Mouse (Mus musculus): Measurements from ENCODE around the gene Tspyl4. TPM values are rescaled to one million over a fixed set of nuclear protein-coding genes. Genes with fewer than 3 reads are reported as not detected.
"Not testable (repeated sequence)": the region's sequence is repeated elsewhere in the genome, so short reads cannot be mapped to it uniquely, and the experiment has no call there.

The Tspyl4 gene
- polyA plus RNA-seq (2014; fragmentation: Nextera tagmentation; extraction: Ambion mirVana) = 15.7 and 16.5 TPM in 2 replicates

DNA sequence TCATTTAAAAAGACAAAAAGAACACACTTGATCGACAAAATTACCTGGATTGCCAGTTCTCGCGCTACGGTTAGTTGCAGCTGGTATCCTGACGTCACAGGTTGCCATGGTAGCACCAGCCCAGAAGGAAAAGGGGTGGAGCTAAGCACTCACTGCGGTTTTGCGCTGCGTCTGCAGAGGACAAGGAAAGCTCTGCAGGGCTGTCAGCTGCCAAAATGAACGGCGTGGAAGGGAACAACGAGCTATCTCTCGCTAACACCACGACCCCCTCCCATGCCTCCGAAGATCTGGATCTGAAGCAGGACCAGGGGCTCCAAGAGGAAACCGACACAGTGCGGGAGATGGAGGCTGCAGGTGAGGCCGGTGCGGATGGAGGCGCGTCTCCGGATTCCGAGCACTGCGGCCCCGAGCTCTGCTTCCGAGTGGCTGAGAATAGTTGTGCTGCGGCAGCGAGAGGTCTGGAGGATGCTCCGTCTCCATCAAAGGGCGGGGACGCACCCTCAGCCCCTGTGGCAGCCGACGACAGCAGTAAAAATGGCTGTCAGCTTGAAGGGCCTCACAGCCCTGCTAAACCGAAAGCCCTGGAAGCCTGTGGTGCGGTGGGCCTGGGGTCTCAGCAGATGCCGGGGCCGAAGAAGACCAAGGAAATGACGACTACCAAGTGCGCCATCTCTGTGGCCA lies at the start of gene Tspyl4:
Gene Tspyl4 (plus strand): TSS at position 144 of the 681 bp plus-strand sequence.
- H3K4me2 ChIP-seq (ENCODE audit: low read depth, low read length) = peak within 1 kb of the TSS; percentile 82
- peak within 1 kb of the TSS; percentile 62 for H3K4me3 ChIP-seq (ENCODE audit: low read depth, low read length)
- H3K36me3 ChIP-seq (replicated peaks; ENCODE audit: control insufficient read depth, insufficient read depth, low read depth, low read length) = no peaks in the 10 kb centered on the region
- no peaks in the 10 kb centered on the region for H3K4me1 ChIP-seq (ENCODE audit: control insufficient read depth, insufficient read depth, low read length)
- WGBS = under 1% methylated on average over 38 of the region's 38 CpGs
- H3K9ac ChIP-seq (replicated peaks; ENCODE audit: low read length) = peak within 1 kb of the TSS; percentile 54
- ATAC-seq (replicated peaks; ENCODE audit: insufficient number of reproducible peaks, low FRiP score, low TSS enrichment, low read depth) (peak; percentile 95), DNase-seq (ENCODE audit: low spot score) (peak; percentile 97)
- no peaks in the 10 kb centered on the region for H3K9me3 ChIP-seq (replicated peaks; ENCODE audit: control insufficient read depth, low read length)
- no peaks in the 10 kb centered on the region for H3K27me3 ChIP-seq (ENCODE audit: control insufficient read depth, insufficient read depth, low read length)
- H3K27ac ChIP-seq (replicated peaks; ENCODE audit: low read depth, low read length) = peak within 1 kb of the TSS; percentile 60

DNA sequence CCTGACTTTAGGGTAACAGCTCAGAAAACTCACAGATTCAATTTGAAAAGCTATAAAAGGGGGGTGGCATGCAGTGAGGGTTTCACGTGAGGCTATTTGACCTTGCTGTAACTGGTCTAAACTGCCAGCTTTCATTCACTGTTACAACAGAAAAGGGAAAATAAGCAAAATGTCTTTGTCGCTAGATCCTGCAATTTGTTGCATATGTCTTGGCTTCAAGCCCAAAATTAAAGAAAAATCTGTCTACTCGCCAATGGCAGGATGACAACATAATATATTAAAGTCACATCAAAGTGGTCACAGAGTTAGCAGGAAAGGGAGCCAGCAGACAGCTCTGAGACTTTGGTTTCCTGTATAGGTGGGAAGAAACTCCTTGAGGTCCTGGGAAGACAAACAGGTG lies 49.5 kb upstream of the Tspyl4 start:
- WGBS = 55% methylated on average over 3 of the region's 3 CpGs
- Histone ChIP-seq H3K27me3 (ENCODE audit: control insufficient read depth, insufficient read depth, low read length) (no peaks in the 10 kb centered on the region), H3K4me1 (ENCODE audit: control insufficient read depth, insufficient read depth, low read length) (no peaks in the 10 kb centered on the region), H3K4me3 (ENCODE audit: low read depth, low read length) (no peak overlapping the region), H3K4me2 (ENCODE audit: low read depth, low read length) (no peak overlapping the region), H3K9me3 (replicated peaks; ENCODE audit: control insufficient read depth, low read length) (no peaks in the 10 kb centered on the region), H3K36me3 (replicated peaks; ENCODE audit: control insufficient read depth, insufficient read depth, low read depth, low read length) (no peaks in the 10 kb centered on the region), H3K27ac (replicated peaks; ENCODE audit: low read depth, low read length) (no peak overlapping the region), H3K9ac (replicated peaks; ENCODE audit: low read length) (no peak overlapping the region)
- ATAC-seq (replicated peaks; ENCODE audit: insufficient number of reproducible peaks, low FRiP score, low TSS enrichment, low read depth) (no peak), DNase-seq (ENCODE audit: low spot score) (no peak)

DNA sequence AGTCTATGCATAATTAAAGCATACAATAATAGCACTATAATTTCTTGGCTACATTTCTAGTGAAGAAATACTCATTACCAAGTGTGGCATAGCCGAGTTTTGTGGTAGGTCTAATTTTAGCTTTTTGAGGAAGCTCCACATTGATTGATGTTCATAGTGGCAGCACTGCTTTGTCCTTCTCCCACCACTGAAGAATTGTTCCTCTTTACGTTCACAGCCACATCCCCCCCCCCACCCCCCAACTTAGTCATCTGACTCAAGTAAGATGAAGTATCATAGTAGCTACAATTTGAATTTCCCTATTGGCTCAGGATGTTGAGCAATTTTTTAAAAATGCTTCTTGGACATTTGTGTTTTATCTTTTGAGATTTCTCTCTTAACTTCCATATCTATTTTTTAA lies 47.6 kb upstream of the Tspyl4 start:
- 59% methylated on average over 2 of the region's 2 CpGs for WGBS

DNA sequence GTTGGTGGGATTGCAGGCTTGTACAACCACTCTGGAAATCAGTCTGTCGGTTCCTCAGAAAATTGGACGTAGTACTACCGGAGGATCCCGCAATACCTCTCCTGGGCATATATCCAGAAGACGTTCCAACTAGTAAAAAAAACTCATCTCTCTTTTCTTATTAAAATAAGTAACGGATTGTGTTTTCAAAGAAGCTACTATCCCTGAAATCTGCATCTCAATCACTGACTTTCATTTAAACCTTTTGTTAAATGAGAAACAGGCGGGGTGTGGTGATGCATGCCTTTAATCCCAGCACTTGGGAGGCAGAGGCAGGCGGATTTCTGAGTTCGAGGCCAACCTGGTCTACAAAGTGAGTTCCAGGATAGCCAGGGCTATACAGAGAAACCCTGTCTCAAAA lies 44.4 kb upstream of the Tspyl4 start:
- H3K9ac ChIP-seq (replicated peaks; ENCODE audit: low read length); ATAC-seq (replicated peaks; ENCODE audit: insufficient number of reproducible peaks, low FRiP score, low TSS enrichment, low read depth); H3K27me3 ChIP-seq (ENCODE audit: control insufficient read depth, insufficient read depth, low read length); DNase-seq (ENCODE audit: low spot score); H3K4me1 ChIP-seq (ENCODE audit: control insufficient read depth, insufficient read depth, low read length); H3K4me2 ChIP-seq (ENCODE audit: low read depth, low read length); H3K9me3 ChIP-seq (replicated peaks; ENCODE audit: control insufficient read depth, low read length); H3K36me3 ChIP-seq (replicated peaks; ENCODE audit: control insufficient read depth, insufficient read depth, low read depth, low read length); H3K4me3 ChIP-seq (ENCODE audit: low read depth, low read length); H3K27ac ChIP-seq (replicated peaks; ENCODE audit: low read depth, low read length): not testable (repeated sequence)
- WGBS = 93% methylated on average over 9 of the region's 9 CpGs

More for the DNA sequence above, 47.6 kb upstream of the Tspyl4 start:
- Histone ChIP-seq H3K4me2 (ENCODE audit: low read depth, low read length) (no peak overlapping the region), H3K9me3 (replicated peaks; ENCODE audit: control insufficient read depth, low read length) (no peaks in the 10 kb centered on the region), H3K36me3 (replicated peaks; ENCODE audit: control insufficient read depth, insufficient read depth, low read depth, low read length) (no peaks in the 10 kb centered on the region), H3K9ac (replicated peaks; ENCODE audit: low read length) (no peak overlapping the region), H3K27me3 (ENCODE audit: control insufficient read depth, insufficient read depth, low read length) (no peaks in the 10 kb centered on the region), H3K4me1 (ENCODE audit: control insufficient read depth, insufficient read depth, low read length) (no peaks in the 10 kb centered on the region), H3K27ac (replicated peaks; ENCODE audit: low read depth, low read length) (no peak overlapping the region), H3K4me3 (ENCODE audit: low read depth, low read length) (no peak overlapping the region)
- ATAC-seq (replicated peaks; ENCODE audit: insufficient number of reproducible peaks, low FRiP score, low TSS enrichment, low read depth) (no peak), DNase-seq (ENCODE audit: low spot score) (no peak)

DNA sequence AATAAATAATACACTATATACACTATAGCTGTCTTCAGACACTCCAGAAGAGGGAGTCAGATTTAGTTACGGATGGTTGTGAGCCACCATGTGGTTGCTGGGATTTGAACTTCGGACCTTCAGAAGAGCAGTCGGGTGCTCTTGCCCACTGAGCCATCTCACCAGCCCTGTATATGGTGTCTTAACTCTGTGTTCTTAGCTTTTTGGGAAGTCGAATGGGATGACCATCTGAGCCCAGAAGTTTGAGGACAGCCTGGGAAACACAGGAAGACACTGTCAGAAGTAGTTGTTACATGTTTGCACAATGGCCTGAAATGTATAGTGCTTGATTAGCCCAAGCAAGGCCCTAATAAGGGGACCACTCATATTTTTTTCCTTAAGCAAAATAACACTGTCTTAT lies 32.1 kb upstream of the Tspyl4 start:
- H3K4me2 ChIP-seq (ENCODE audit: low read depth, low read length) = no peak overlapping the region
- no peaks in the 10 kb centered on the region for H3K27me3 ChIP-seq (ENCODE audit: control insufficient read depth, insufficient read depth, low read length)
- H3K9ac ChIP-seq (replicated peaks; ENCODE audit: low read length) = no peak overlapping the region
- ATAC-seq (replicated peaks; ENCODE audit: insufficient number of reproducible peaks, low FRiP score, low TSS enrichment, low read depth) = no peak
- no peak overlapping the region for H3K27ac ChIP-seq (replicated peaks; ENCODE audit: low read depth, low read length)
- no peaks in the 10 kb centered on the region for H3K9me3 ChIP-seq (replicated peaks; ENCODE audit: control insufficient read depth, low read length)
- no peak for DNase-seq (ENCODE audit: low spot score)
- 82% methylated on average over 4 of the region's 4 CpGs for WGBS
- H3K4me1 ChIP-seq (ENCODE audit: control insufficient read depth, insufficient read depth, low read length) = no peaks in the 10 kb centered on the region
- H3K36me3 ChIP-seq (replicated peaks; ENCODE audit: control insufficient read depth, insufficient read depth, low read depth, low read length) = no peaks in the 10 kb centered on the region
- no peak overlapping the region for H3K4me3 ChIP-seq (ENCODE audit: low read depth, low read length)

DNA sequence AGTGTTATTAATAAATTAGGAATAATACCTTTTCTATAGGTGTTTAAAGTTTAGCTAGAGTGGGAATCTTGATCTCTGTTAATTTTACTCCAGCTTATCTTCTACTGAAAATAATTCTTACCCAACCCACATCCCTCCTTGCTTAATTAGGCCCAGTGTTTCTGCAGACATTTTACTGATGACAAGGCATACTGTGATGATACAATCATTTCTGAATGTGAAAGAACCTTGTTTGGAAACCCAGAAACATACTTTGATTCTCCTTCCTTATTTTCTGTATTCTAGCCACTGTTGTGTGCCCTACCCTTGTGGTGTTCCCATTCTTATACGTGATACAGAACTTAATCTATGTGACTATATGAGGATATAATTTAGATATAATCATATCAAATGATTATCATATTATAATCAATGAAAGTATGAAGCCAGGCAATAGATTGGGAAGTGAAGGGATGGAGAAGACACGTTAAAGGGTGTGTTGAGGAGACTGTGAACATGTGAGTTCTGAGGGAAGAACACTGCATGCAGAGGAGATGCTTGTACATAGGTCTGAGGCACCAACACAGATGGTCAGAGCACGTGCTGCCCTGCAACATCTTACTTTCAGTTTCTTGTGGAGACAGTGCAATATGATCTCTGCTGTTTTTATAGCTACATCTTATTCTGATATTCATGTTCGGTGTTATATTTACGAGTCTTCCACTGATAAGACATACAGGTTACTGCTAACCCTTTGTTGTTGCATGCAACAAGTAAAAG lies 29.8 kb upstream of the Tspyl4 start:
- H3K4me3 ChIP-seq (ENCODE audit: low read depth, low read length) = no peak overlapping the region
- no peak overlapping the region for H3K27ac ChIP-seq (replicated peaks; ENCODE audit: low read depth, low read length)
- H3K27me3 ChIP-seq (ENCODE audit: control insufficient read depth, insufficient read depth, low read length) = no peaks in the 10 kb centered on the region
- H3K4me1 ChIP-seq (ENCODE audit: control insufficient read depth, insufficient read depth, low read length) = no peaks in the 10 kb centered on the region
- WGBS = 74% methylated on average over 5 of the region's 5 CpGs
- DNase-seq (ENCODE audit: low spot score) (no peak), ATAC-seq (replicated peaks; ENCODE audit: insufficient number of reproducible peaks, low FRiP score, low TSS enrichment, low read depth) (no peak)
- no peak overlapping the region for H3K4me2 ChIP-seq (ENCODE audit: low read depth, low read length)
- H3K9ac ChIP-seq (replicated peaks; ENCODE audit: low read length) = no peak overlapping the region
- no peaks in the 10 kb centered on the region for H3K9me3 ChIP-seq (replicated peaks; ENCODE audit: control insufficient read depth, low read length)
- H3K36me3 ChIP-seq (replicated peaks; ENCODE audit: control insufficient read depth, insufficient read depth, low read depth, low read length) = no peaks in the 10 kb centered on the region

DNA sequence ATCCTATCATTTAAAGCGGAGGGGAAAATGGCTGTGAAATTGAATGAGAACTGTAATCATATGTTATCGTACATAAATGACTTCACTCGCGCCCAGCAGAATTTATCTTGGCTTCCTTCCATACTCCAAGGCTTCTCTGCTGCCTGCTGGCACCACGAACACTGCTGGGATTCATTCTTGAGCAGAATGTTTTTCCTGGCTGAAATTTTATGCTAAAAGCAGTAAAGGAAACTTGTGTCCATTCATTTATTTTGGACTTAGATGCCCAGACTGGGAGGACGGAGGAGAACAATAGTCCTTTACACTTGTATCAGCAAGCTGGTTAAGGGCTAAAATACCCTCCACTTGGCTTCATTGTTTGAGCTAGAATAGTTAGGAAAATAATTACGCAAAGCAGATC lies 25.6 kb upstream of the Tspyl4 start:
- no peaks in the 10 kb centered on the region for H3K9me3 ChIP-seq (replicated peaks; ENCODE audit: control insufficient read depth, low read length)
- no peak overlapping the region for H3K27ac ChIP-seq (replicated peaks; ENCODE audit: low read depth, low read length)
- H3K4me3 ChIP-seq (ENCODE audit: low read depth, low read length) = no peak overlapping the region
- WGBS = 58% methylated on average over 7 of the region's 7 CpGs
- no peak overlapping the region for H3K4me2 ChIP-seq (ENCODE audit: low read depth, low read length)
- no peaks in the 10 kb centered on the region for H3K27me3 ChIP-seq (ENCODE audit: control insufficient read depth, insufficient read depth, low read length)
- no peak overlapping the region for H3K9ac ChIP-seq (replicated peaks; ENCODE audit: low read length)
- DNase-seq (ENCODE audit: low spot score) (no peak), ATAC-seq (replicated peaks; ENCODE audit: insufficient number of reproducible peaks, low FRiP score, low TSS enrichment, low read depth) (no peak)
- H3K4me1 ChIP-seq (ENCODE audit: control insufficient read depth, insufficient read depth, low read length) = no peaks in the 10 kb centered on the region
- no peaks in the 10 kb centered on the region for H3K36me3 ChIP-seq (replicated peaks; ENCODE audit: control insufficient read depth, insufficient read depth, low read depth, low read length)

DNA sequence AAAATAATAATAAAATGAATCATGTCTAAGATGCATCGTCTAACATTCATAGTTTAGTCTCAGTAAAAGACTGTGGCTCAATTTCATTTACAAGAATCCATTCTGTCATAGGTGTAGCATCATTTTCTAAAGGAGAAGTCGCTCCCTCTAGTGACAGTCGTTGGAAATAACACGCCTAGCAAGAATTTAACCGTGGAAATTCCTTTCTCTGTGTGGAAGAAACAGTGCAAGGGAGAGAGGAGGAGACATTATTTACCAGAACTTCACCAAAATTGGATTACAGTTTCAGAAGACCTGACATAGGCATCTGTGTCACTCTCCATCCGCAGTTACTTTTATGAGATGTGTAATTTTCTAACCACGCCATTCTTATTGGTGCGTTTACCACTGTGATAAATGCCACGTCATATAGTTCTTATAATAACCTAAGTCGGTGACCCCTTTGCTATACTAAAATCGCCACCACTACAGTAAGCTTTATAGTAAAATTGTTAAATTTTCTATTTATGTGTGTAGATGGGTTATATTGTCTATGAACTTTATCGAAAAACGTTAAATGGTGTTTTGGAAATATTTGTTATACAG lies 16.6 kb upstream of the Tspyl4 start:
- Histone ChIP-seq H3K27me3 (ENCODE audit: control insufficient read depth, insufficient read depth, low read length) (no peaks in the 10 kb centered on the region), H3K27ac (replicated peaks; ENCODE audit: low read depth, low read length) (no peak overlapping the region), H3K9me3 (replicated peaks; ENCODE audit: control insufficient read depth, low read length) (no peaks in the 10 kb centered on the region), H3K4me1 (ENCODE audit: control insufficient read depth, insufficient read depth, low read length) (no peaks in the 10 kb centered on the region; the same call in 1 of the 2 replicates), H3K9ac (replicated peaks; ENCODE audit: low read length) (no peak overlapping the region), H3K36me3 (replicated peaks; ENCODE audit: control insufficient read depth, insufficient read depth, low read depth, low read length) (no peaks in the 10 kb centered on the region), H3K4me3 (ENCODE audit: low read depth, low read length) (no peak overlapping the region), H3K4me2 (ENCODE audit: low read depth, low read length) (no peak overlapping the region)
- DNase-seq (ENCODE audit: low spot score) = peak; percentile 86
- ATAC-seq (replicated peaks; ENCODE audit: insufficient number of reproducible peaks, low FRiP score, low TSS enrichment, low read depth) = no peak
- 29% methylated on average over 13 of the region's 13 CpGs for WGBS

Measured in embryonic facial prominence, embryonic 11.5 days (tissue).